28 mouse cellular contexts compared by ENCODE assay signal in genomic region chr3:39784901-39785300, GRCm38 (mm10).
A peak's percentile ranks its signal among the peaks of the same experiment; 100 is the strongest.
DNase-seq lines count a peak whose midpoint lies in the region; ATAC-seq and TF ChIP-seq lines count a peak whose summit lies in the region.
"Had no signal": no experiment of that assay in that cellular context is flagged by ENCODE, and none has a peak within 500 bp of the region (broad histone marks: within the 10 kb centered on the region; RNA-seq: fewer than 3 reads in every experiment).

No protein-coding gene starts in this region.

- DNase-seq in frontal cortex, postnatal 14 days (ENCODE audit: low spot score in 2 of 2), result no peak
- DNase-seq in layer of hippocampus, adult 2 months (ENCODE audit: low spot score in 2 of 2), result no peak
- no peak for DNase-seq in layer of hippocampus, adult 9-10 months (ENCODE audit: low spot score)
- peak; percentile 29 for DNase-seq in brain, adult 2 months (ENCODE audit: low read depth, low spot score)
- DNase-seq: adrenal gland, adult 8-10 months; adrenal gland, postnatal 14 days; adrenal gland, postnatal 36 days; B cell, adult 2 months; cerebellum, adult 11 months; cerebellum, adult 18-20 months; cerebellum, adult 8-10 months; cerebellum, adult 9-11 months; cerebellum, postnatal 14 days; cerebellum, postnatal 36 days; embryo, embryonic 11 days had no signal

- no peak overlapping the region for H3K27ac ChIP-seq in forebrain, embryonic 13.5 days
- H3K27ac ChIP-seq in forebrain, embryonic 16.5 days (ENCODE audit: low read length), result no peak overlapping the region
- peak overlapping the region; percentile 69; the same call in 1 of the 2 replicates for H3K27ac ChIP-seq in layer of hippocampus, adult 2 months
- H3K27ac ChIP-seq: embryonic facial prominence, embryonic 13.5 days; embryonic facial prominence, embryonic 15.5 days; forebrain, embryonic 15.5 days had no signal

- H3K9me3 ChIP-seq in forebrain, embryonic 13.5 days (replicated peaks), result no peaks in the 10 kb centered on the region
- H3K9me3 ChIP-seq in forebrain, embryonic 16.5 days (ENCODE audit: control insufficient read depth, low read length), result no peaks in the 10 kb centered on the region
- H3K9me3 ChIP-seq: embryonic facial prominence, embryonic 13.5 days; embryonic facial prominence, embryonic 15.5 days; forebrain, embryonic 10.5 days; forebrain, embryonic 15.5 days had no signal

- H3K27me3 ChIP-seq in forebrain, embryonic 13.5 days, result no peaks in the 10 kb centered on the region
- H3K27me3 ChIP-seq in forebrain, embryonic 16.5 days (replicated peaks; ENCODE audit: control insufficient read depth, insufficient read depth, low read length), result no peaks in the 10 kb centered on the region
- H3K27me3 ChIP-seq: CH12.LX; embryonic facial prominence, embryonic 13.5 days; embryonic facial prominence, embryonic 15.5 days; forebrain, embryonic 15.5 days; Patski had no signal

- TF ChIP-seq CTCF in layer of hippocampus, adult 2 months (conservative IDR thresholded peaks at IDR 0.05), result no peak

- H3K9ac ChIP-seq in forebrain, embryonic 13.5 days, result no peak overlapping the region
- H3K9ac ChIP-seq in forebrain, embryonic 16.5 days (replicated peaks; ENCODE audit: low read depth, low read length), result no peak overlapping the region
- H3K9ac ChIP-seq: embryonic facial prominence, embryonic 13.5 days; embryonic facial prominence, embryonic 15.5 days; forebrain, embryonic 15.5 days had no signal

- 0 out of 2 replicates have a peak, but pooled peaks have one; percentile 41 for ATAC-seq in forebrain, embryonic 13.5 days
- no peak for ATAC-seq in forebrain, embryonic 16.5 days
- 0 out of 2 replicates have a peak, but pooled peaks have one; percentile 31 for ATAC-seq in frontal cortex, adult (ENCODE audit: low TSS enrichment)
- ATAC-seq: activated CD4-positive, CD25-positive, alpha-beta regulatory T cell, adult 4 months; CD4-positive, CD25-positive, alpha-beta regulatory T cell, adult 4 months; forebrain, embryonic 15.5 days; Patski had no signal

- 89% methylated on average over 2 of the region's 2 CpGs for WGBS in forebrain, embryonic 13.5 days
- 70% methylated on average over 2 of the region's 2 CpGs for WGBS in forebrain, embryonic 16.5 days

- no peak overlapping the region for H3K4me2 ChIP-seq in forebrain, embryonic 13.5 days
- H3K4me2 ChIP-seq in forebrain, embryonic 16.5 days (ENCODE audit: low read length), result no peak overlapping the region
- H3K4me2 ChIP-seq: embryonic facial prominence, embryonic 13.5 days; embryonic facial prominence, embryonic 15.5 days; forebrain, embryonic 15.5 days had no signal

- no peak overlapping the region for H3K4me3 ChIP-seq in forebrain, embryonic 13.5 days
- no peak overlapping the region for H3K4me3 ChIP-seq in forebrain, embryonic 16.5 days (replicated peaks; ENCODE audit: low read length)
- no peak overlapping the region for H3K4me3 ChIP-seq in layer of hippocampus, adult 2 months
- H3K4me3 ChIP-seq: embryonic facial prominence, embryonic 13.5 days; embryonic facial prominence, embryonic 15.5 days; erythroblast, embryonic 14.5 days; forebrain, embryonic 10.5 days; forebrain, embryonic 15.5 days had no signal

- peaks cover 11% of the 10 kb centered on the region for H3K4me1 ChIP-seq in forebrain, embryonic 13.5 days
- peaks cover 4% of the 10 kb centered on the region; the same call in 1 of the 2 replicates for H3K4me1 ChIP-seq in forebrain, embryonic 16.5 days (replicated peaks; ENCODE audit: control insufficient read depth, insufficient read depth, low read length)
- H3K4me1 ChIP-seq: embryonic facial prominence, embryonic 15.5 days had no signal

- no peaks in the 10 kb centered on the region for H3K36me3 ChIP-seq in forebrain, embryonic 13.5 days (ENCODE audit: poor library complexity, severe bottlenecking)
- no peaks in the 10 kb centered on the region for H3K36me3 ChIP-seq in forebrain, embryonic 16.5 days (ENCODE audit: control insufficient read depth, insufficient read depth)
- H3K36me3 ChIP-seq: embryonic facial prominence, embryonic 13.5 days; embryonic facial prominence, embryonic 15.5 days; forebrain, embryonic 10.5 days; forebrain, embryonic 15.5 days; G1E had no signal
